Mouse (Mus musculus) myocyte (in vitro differentiated cells): Measurements from ENCODE around the gene Dchs2. TPM values are rescaled to one million over a fixed set of nuclear protein-coding genes. Genes with fewer than 3 reads are reported as not detected.

Source experiments
- H3K27me3 ChIP-seq: one replicate; pipeline ENCODE4 v1.6.1; 2011; ENCODE audit not compliant: control insufficient read depth, insufficient read depth, insufficient read length
- H3K36me3 ChIP-seq: one replicate; pipeline ENCODE4 v1.6.1; 2011; ENCODE audit not compliant: control insufficient read depth, insufficient read depth
- H3K4me2 ChIP-seq: one replicate; pipeline ENCODE4 v1.6.1; 2011; ENCODE audit warnings: low read depth, control low read depth
- H3K4me3 ChIP-seq: one replicate; pipeline ENCODE4 v1.5.1; 2011; ENCODE audit warnings: mild to moderate bottlenecking, control low read depth, moderate library complexity
- H3K79me2 ChIP-seq: one replicate; pipeline ENCODE4 v1.6.1; 2011; ENCODE audit not compliant: control insufficient read depth, insufficient read depth
- H3ac ChIP-seq: one replicate; pipeline ENCODE4 v1.6.1; 2011; ENCODE audit not compliant: control insufficient read depth, insufficient read length
- CEBPB ChIP-seq: IDR thresholded peaks from 2 replicates; pipeline ENCODE4 v1.6.1; 2011; ENCODE audit warnings: mild to moderate bottlenecking, moderate library complexity; ENCODE audit not compliant: poor library complexity, insufficient read depth, severe bottlenecking
- E2F4 ChIP-seq: IDR thresholded peaks from one replicate; pipeline ENCODE4 v1.6.1; 2011; ENCODE audit warnings: mild to moderate bottlenecking, control low read depth, moderate library complexity; ENCODE audit not compliant: insufficient read depth
- MAX ChIP-seq: IDR thresholded peaks from one replicate; pipeline ENCODE4 v1.6.1; 2011; ENCODE audit warnings: low read depth, mild to moderate bottlenecking, control low read depth
- MYOD1 ChIP-seq, 3 experiments: IDR thresholded peaks; one replicate each; pipeline ENCODE4 v1.6.1; 2011; ENCODE audit warnings: control low read depth in 2 of 3, low read depth in 2 of 3, mild to moderate bottlenecking in 2 of 3, moderate library complexity in 1 of 3; ENCODE audit not compliant: insufficient read length in 2 of 3, control insufficient read depth in 1 of 3
- MYOG ChIP-seq, 3 experiments: IDR thresholded peaks; one replicate each; pipeline ENCODE4 v1.6.1; 2011; ENCODE audit warnings: control low read depth in 2 of 3, low read depth in 2 of 3, mild to moderate bottlenecking in 2 of 3; ENCODE audit not compliant: insufficient read length in 2 of 3, control insufficient read depth in 1 of 3, insufficient read depth in 1 of 3
- POLR2A ChIP-seq: IDR thresholded peaks from one replicate; pipeline ENCODE4 v1.6.1; 2011; ENCODE audit warnings: low read depth, mild to moderate bottlenecking, control low read depth, moderate library complexity; ENCODE audit not compliant: insufficient read length
- POLR2AphosphoS2 ChIP-seq: IDR thresholded peaks from one replicate; pipeline ENCODE4 v1.6.1; 2011; ENCODE audit warnings: low read depth, control low read depth; ENCODE audit not compliant: insufficient read length
- REST ChIP-seq: IDR thresholded peaks from one replicate; pipeline ENCODE4 v1.6.1; 2011; ENCODE audit warnings: mild to moderate bottlenecking, control low read depth, moderate library complexity; ENCODE audit not compliant: insufficient read depth, insufficient read length
- SRF ChIP-seq: IDR thresholded peaks from one replicate; pipeline ENCODE4 v1.6.1; 2011; ENCODE audit warnings: low read depth; ENCODE audit not compliant: control insufficient read depth, insufficient read length
- TCF12 ChIP-seq: IDR thresholded peaks from one replicate; pipeline ENCODE4 v1.6.1; 2011; ENCODE audit warnings: mild to moderate bottlenecking, control low read depth; ENCODE audit not compliant: poor library complexity, insufficient read depth, severe bottlenecking
- TCF3 ChIP-seq: IDR thresholded peaks from one replicate; pipeline ENCODE4 v1.6.1; 2011; ENCODE audit warnings: low read depth, control low read depth; ENCODE audit not compliant: insufficient read length
- USF1 ChIP-seq: IDR thresholded peaks from one replicate; pipeline ENCODE4 v1.6.1; 2011; ENCODE audit warnings: low read depth, mild to moderate bottlenecking, control low read depth, moderate library complexity
- polyA plus RNA-seq: library from polyadenylated mRNA; unstranded; fragments of >200 nt; fragmentation: generic; extraction: Trizol; gene quantifications from one replicate; pipeline ENCODE4 v1.2.1, GENCODE M21; 2012; ENCODE audit warnings: missing spikeins

Gene Dchs2
- polyA plus RNA-seq, 1 experiment: 0.04 TPM

DNA sequence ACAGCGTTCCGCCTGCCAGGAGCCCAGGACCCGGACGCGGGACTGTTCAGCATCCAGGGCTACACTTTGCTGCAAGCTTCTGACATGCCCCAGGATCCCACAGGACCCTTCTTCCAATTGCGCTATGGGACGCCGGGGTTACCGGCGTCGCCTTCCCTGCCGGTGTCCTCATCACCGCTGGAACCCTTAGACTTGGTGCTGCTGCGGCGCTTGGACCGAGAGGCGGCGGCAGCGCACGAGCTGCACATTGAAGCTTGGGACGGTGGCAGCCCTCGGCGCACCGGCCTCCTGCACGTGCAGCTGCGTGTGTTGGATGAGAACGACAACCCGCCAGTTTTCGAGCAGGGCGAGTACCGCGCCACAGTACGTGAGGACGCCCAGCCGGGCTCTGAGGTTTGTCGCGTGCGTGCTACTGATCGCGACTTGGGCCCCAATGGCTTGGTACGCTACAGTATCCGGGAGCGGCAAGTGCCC is 738 bp downstream of the Dchs2 start:
- Histone ChIP-seq H3K79me2 (no peaks in the 10 kb centered on the region), H3K27me3 (peaks cover 38% of the 10 kb centered on the region), H3K4me2 (no peak overlapping the region), H3ac (no peak overlapping the region), H3K4me3 (no peak overlapping the region), H3K36me3 (no peaks in the 10 kb centered on the region)
- TF ChIP-seq TCF12 (no peak), MYOD1 (IDR thresholded peaks at IDR 0.05; ENCODE audit: control insufficient read depth in 1 of 3, insufficient read length in 2 of 3, low read depth in 2 of 3) (no peak), POLR2A (no peak), POLR2AphosphoS2 (no peak)

DNA sequence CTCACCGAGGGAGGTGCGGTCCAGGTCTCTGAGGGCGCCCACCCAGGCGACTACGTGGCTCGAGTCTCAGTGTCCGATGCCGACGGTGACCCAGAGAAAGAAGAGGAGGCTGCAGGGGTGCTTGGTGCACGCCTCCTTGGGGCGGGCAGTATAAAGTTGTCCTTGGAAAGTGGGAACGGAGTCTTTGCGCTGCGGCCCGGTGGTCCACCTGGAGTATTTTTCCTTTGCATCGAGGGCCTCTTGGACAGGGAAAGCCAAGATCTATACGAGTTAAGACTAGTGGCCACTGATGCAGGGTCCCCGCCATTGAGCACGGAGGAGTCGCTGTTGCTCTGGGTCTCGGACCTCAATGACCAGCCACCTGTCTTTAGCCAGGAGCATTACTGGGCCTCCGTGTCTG is 1.4 kb downstream of the Dchs2 start:
- no peak overlapping the region for H3K4me2 ChIP-seq
- no peak for TF ChIP-seq CEBPB
- TF ChIP-seq MYOG (IDR thresholded peaks at IDR 0.05; ENCODE audit: control insufficient read depth in 1 of 3, insufficient read depth in 1 of 3, insufficient read length in 2 of 3, low read depth in 2 of 3): no peak
- no peak for TF ChIP-seq USF1
- TF ChIP-seq SRF: no peak
- TF ChIP-seq MYOD1 (IDR thresholded peaks at IDR 0.05; ENCODE audit: control insufficient read depth in 1 of 3, insufficient read length in 2 of 3, low read depth in 2 of 3): no peak
- TF ChIP-seq TCF3: no peak
- TF ChIP-seq MAX: no peak
- no peak for TF ChIP-seq E2F4
- no peak for TF ChIP-seq POLR2A
- TF ChIP-seq POLR2AphosphoS2: no peak
- no peak overlapping the region for H3K4me3 ChIP-seq
- no peaks in the 10 kb centered on the region for H3K36me3 ChIP-seq
- no peaks in the 10 kb centered on the region for H3K79me2 ChIP-seq
- H3ac ChIP-seq: no peak overlapping the region
- H3K27me3 ChIP-seq: peaks cover 38% of the 10 kb centered on the region

DNA sequence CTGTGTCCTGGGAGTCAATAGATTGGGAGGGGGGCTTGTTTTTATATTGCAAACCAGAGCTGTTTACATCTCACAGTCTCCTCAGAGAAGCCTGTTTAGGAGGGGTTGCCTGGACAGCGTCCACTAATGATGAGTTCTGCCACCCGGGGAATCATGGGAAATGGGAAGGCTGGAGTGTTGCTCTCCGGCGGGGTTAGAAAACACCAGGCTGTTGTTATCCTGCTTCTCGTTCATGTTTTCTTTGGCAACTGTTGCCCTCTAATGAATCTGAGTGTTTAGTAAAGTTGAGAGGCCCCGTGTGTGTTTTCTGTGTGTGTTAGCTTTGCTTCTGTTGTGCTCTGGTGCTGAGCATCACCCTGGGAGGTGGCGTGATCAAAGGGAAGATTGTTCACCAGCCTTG is 8.7 kb downstream of the Dchs2 start:
- H3K27me3 ChIP-seq: no peaks in the 10 kb centered on the region
- H3K4me3 ChIP-seq: no peak overlapping the region

DNA sequence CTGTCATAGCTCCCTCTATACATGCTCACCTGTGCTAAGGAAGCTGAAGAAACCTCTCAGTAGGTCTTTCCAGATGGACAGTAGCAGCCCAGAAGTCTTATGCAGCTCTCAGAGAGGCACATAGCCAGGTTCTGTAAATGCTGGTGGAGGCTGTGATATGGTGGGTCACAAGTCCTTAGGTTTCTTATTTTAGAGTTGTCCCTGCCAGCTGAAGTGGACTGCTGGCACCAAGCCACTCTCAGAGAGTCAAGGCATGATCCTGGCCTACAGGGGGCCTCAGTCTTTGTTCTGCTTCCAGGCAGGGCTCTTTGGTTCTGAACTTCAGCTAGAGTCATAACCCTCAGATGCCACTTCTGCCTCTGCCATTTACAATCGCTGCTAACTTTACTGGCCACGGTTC is 11.1 kb downstream of the Dchs2 start:
- TF ChIP-seq MYOG (IDR thresholded peaks at IDR 0.05; ENCODE audit: control insufficient read depth in 1 of 3, insufficient read depth in 1 of 3, insufficient read length in 2 of 3, low read depth in 2 of 3) (no peak), POLR2AphosphoS2 (no peak), REST (no peak), USF1 (no peak), TCF12 (no peak), SRF (no peak), MYOD1 (IDR thresholded peaks at IDR 0.05; ENCODE audit: control insufficient read depth in 1 of 3, insufficient read length in 2 of 3, low read depth in 2 of 3) (no peak), TCF3 (no peak), E2F4 (no peak), CEBPB (no peak), MAX (no peak), POLR2A (no peak)
- H3K4me3 ChIP-seq: no peak overlapping the region
- H3K4me2 ChIP-seq: no peak overlapping the region
- H3ac ChIP-seq: no peak overlapping the region
- no peaks in the 10 kb centered on the region for H3K79me2 ChIP-seq
- no peaks in the 10 kb centered on the region for H3K27me3 ChIP-seq
- H3K36me3 ChIP-seq: no peaks in the 10 kb centered on the region

More for the DNA sequence above, 8.7 kb downstream of the Dchs2 start:
- no peaks in the 10 kb centered on the region for H3K36me3 ChIP-seq
- no peak for TF ChIP-seq REST
- no peak for TF ChIP-seq SRF
- no peak for TF ChIP-seq CEBPB
- no peak for TF ChIP-seq MYOD1 (IDR thresholded peaks at IDR 0.05; ENCODE audit: control insufficient read depth in 1 of 3, insufficient read length in 2 of 3, low read depth in 2 of 3)
- TF ChIP-seq E2F4: no peak
- TF ChIP-seq POLR2A: no peak
- TF ChIP-seq MYOG (IDR thresholded peaks at IDR 0.05; ENCODE audit: control insufficient read depth in 1 of 3, insufficient read depth in 1 of 3, insufficient read length in 2 of 3, low read depth in 2 of 3): no peak
- no peak for TF ChIP-seq TCF12
- TF ChIP-seq USF1: no peak
- H3K4me2 ChIP-seq: no peak overlapping the region
- no peak overlapping the region for H3ac ChIP-seq
- H3K79me2 ChIP-seq: no peaks in the 10 kb centered on the region

DNA sequence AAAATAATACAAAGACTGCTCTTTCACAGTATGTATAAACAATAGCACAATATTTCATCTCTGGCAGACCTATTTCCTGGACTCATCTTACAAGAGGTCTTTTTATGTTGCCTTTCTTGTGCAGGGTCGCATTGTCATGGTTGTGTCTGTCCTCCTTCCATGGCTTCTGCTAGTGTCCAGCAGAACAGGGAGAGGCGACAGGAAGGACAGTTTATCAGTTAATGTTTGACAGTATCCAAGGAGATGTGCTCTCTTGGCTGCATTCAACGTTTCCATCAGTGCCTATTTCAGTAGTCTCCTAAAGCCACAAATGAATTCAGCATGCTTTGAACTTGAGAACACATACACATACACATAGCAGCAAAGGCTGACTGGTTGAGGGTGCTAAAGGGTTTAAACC is 17.9 kb downstream of the Dchs2 start:
- Histone ChIP-seq H3K36me3 (no peaks in the 10 kb centered on the region), H3K4me2 (no peak overlapping the region), H3K27me3 (no peaks in the 10 kb centered on the region), H3K79me2 (no peaks in the 10 kb centered on the region), H3K4me3 (no peak overlapping the region), H3ac (no peak overlapping the region)
- TF ChIP-seq POLR2A (no peak), TCF3 (no peak), MYOD1 (IDR thresholded peaks at IDR 0.05; ENCODE audit: control insufficient read depth in 1 of 3, insufficient read length in 2 of 3, low read depth in 2 of 3) (no peak), TCF12 (no peak), SRF (no peak), MYOG (IDR thresholded peaks at IDR 0.05; ENCODE audit: control insufficient read depth in 1 of 3, insufficient read depth in 1 of 3, insufficient read length in 2 of 3, low read depth in 2 of 3) (no peak), USF1 (no peak)
